Mouse (Mus musculus): Measurements from ENCODE around the gene Myl6. TPM values are rescaled to one million over a fixed set of nuclear protein-coding genes. Genes with fewer than 3 reads are reported as not detected.

Gene Myl6
- total RNA-seq, 2 experiments from 2014 or later: 179 to 253 TPM

DNA sequence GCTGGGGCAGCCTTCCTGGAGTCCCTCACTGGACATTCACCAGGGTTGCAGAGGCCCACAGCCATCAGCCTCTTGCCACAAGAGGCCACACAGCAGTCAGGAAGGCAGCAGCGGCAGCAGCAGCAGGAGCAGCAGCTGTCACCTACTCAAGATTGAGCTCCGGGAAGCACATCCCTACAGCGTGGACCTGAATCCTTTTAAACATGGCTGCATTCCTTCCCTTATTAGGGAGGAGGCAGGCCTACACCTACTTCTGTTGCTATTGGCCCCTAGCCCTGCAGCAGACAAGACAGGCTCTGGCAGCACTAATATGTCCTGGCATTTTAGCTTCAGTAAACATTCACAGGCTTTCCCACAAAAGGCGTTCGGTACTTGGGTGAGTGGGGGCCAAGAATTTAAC lies 3.7 kb downstream of the Myl6 start:
- no peak for DNase-seq

- DNase-seq: no peak
Observed at GRCm38 (mm10) chr10:128489785-128490184, 4.2 kb downstream of the Myl6 start.

GRCm38 (mm10) chr10:128489380-128489779 lies 4.6 kb downstream of the Myl6 start:
- DNase-seq: no peak

DNA sequence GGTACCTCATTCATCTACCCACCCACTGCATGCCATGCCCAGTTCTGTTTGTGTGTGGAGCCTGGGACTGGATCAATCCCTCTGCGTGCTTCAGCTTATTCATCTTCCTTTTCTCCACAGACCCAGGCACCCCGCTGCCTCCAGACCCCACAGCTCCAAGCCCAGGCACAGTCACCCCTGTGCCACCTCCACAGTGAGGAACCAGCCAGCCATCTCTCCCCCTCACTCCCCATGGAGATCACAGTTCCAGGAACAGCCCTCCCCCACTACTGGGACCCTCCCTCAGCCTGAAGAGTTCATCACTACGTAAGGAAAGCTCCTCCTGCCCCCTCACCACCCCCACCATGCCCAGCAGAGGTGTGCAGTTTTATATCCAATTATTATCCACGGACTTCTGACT lies 5.2 kb downstream of the Myl6 start:
- DNase-seq: no peak

- no peak for DNase-seq
Observed at GRCm38 (mm10) chr10:128487861-128488712, 5.9 kb downstream of the Myl6 start.

GRCm38 (mm10) chr10:128486370-128486769 lies 7.6 kb downstream of the Myl6 start:
- no peak for DNase-seq

- no peak for DNase-seq
Observed at GRCm38 (mm10) chr10:128474366-128474765, 19.6 kb downstream of the Myl6 start.

DNA sequence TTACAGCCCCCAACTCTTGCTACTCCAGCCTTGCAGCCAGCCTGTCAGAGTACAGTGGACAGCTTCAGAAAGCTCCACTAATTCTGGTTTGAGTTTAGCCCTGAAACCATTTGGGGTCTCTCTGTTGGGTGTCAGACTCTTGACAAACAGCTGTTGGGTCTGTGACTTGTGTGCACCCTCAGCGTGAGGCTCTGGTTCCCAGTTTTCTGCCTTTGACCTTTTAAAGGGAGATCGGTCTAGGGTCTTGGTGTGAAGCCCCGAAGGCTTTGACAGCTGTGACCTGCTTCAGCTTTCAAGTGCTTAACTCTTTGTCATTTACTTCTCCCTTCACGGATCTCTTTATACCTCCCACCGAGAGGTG lies 33.7 kb downstream of the Myl6 start:
- no peak for DNase-seq

- DNase-seq: peak; percentile 33
Observed at GRCm38 (mm10) chr10:128459409-128460269, 34.3 kb downstream of the Myl6 start.

DNA sequence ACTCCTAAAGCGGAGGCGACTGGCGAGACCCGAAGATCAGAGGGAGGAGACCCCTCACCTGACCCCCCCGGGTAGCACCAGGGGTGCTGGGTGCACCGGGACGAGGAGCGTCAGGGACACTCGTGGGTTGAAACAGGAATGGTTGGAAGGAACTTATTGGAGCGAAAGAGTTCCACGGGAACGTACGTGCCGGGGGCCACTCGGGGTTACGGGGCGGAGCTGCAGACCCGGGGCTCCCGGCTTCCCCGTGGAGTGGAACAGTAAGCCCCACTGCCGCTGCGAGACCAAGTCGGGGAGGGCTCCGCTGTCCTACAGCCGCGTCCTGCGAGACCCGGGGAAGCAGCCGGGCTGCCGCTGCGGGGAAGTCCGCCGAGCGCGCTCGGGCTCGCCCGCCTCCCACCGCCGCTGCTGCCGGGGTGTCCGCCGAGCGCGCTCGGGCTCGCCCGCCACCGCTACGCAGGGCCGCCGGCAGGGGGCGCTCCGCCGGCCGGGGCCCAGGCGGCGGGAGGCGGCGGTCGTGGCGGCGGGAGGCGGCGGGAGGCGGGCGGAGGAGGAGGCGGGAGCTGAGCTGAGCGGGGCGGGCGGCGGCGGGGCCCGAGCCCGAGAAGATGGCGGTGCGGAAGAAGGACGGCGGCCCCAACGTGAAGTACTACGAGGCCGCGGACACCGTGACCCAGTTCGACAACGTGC lies 35.1 kb downstream of the Myl6 start, which contains the start of gene Smarcc2:
Smarcc2 (plus strand) TSS at position 530 of the 690 bp plus-strand sequence.
- peak; percentile 88 for DNase-seq

DNA sequence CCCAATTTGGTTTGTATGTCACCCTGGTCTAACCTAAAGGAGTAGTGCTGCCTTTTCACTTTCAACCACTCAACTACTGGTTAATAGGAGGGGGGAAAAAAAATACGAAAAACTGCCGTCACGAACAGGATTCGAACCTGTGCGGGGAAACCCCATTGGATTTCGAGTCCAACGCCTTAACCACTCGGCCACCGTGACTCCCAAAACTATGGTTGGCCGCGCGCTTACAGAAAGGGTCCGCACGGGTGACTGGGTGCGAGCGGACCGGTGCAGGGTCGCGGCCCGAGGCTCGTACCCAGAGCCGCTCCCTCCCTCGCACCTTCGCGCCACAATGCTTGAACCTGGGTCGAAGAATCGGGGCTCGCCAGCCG lies 35.6 kb downstream of the Myl6 start:
- DNase-seq: peak; percentile 80

GRCm38 (mm10) chr10:128457676-128458075 lies 36.3 kb downstream of the Myl6 start:
- no peak for DNase-seq

- DNase-seq: peak; percentile 63
Observed at GRCm38 (mm10) chr10:128455280-128455679, 38.7 kb downstream of the Myl6 start.

DNA sequence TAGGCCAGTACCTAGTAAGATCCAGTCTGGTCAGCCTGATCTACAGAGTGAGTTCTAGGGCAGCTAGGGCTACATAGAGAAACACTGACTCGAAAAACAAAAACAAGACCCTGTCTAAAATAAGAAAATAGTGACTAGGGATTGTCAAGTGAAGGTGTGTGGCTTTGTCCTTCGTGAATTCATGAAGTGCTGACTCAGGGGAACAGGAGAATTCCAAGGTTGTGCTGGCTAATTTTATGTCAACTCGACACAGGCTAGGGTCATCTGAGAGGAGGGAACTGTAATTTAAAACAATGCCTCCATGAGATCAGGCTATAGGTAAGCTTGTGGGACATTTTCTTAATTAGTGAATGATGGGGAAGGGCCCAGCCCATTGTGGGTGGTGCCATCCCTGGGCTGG lies 39.5 kb downstream of the Myl6 start:
- DNase-seq: no peak

DNA sequence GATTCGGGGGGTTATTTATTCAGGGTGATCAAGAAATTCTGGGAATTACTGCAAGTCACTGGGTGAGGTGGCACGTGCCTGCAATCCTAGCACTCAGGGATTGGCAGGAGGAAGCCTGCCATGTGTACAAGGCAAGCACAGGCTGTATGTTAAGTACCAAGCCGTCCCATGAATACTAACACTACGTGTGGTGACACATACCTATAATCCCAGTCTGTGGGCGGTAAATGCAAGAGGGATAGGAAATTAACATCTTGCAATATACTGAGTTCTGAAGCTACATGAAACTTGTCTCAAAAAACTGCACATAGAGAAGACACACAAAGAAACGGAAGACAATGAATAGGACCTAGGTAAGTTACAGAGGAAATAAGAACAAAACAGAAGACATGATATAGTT lies 42.9 kb downstream of the Myl6 start:
- no peak for DNase-seq

DNA sequence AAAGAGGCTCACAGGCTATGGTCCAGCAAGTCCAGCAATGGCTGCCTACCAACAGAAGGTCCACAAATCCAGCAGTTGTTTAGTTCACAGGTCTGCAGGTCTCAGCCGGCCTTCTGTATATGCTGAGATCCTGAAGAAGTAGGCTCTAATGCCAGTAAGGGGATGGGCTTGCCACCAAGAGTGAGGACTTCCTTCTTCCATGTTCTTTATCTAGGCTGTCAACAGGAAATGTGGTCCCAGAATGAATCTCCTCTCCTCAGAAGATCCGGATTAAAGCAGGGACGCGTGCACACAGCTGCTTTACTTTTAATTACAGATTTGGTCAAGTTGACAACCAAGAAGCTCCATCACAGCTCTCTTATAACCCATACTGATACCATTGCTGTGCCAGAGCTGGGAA lies 48.5 kb downstream of the Myl6 start:
- no peak for DNase-seq

DNA sequence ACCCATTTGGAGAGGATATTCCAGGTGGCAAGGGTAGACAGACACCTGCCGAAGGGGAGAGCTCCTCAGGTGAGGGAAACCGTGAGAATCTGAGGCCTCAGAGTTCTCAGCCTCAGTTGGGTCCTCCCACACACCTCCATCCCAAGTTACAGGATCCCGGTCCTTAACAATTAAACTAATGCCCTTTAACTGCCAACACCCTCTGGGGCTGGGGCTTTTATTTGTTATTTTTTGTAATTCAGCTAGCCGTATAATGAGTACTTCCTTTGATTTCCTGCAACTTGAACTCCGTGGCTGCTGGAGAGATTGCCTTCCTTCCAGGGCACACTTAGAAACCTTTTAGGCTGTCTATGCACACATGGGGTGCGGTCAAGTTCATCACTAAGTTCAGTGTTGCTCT lies 49.6 kb downstream of the Myl6 start:
- no peak for DNase-seq

DNA sequence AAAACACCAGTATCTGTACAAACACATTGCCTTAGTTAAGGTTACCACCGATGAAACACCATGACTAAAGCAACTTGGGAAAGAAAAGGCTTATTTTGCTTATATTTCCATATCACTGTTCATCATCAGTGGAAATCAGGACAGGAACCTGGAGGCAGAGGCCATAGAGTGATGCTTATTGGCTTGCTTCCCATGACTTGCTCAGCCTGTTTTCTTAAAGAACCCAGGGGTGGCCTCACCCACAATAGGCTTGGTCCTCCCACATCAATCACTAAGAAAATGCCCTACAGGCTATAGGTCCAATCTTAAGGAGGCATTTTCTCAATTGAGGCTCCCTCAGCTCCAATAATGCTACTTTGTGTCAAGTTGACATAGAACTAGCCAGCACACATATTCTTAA lies 51.2 kb downstream of the Myl6 start:
- no peak for DNase-seq

GRCm38 (mm10) chr10:128441324-128442119 lies 52.4 kb downstream of the Myl6 start:
- no peak for DNase-seq

Data from gastrocnemius, postnatal 25 days (tissue).